In the genomic region with DNA sequence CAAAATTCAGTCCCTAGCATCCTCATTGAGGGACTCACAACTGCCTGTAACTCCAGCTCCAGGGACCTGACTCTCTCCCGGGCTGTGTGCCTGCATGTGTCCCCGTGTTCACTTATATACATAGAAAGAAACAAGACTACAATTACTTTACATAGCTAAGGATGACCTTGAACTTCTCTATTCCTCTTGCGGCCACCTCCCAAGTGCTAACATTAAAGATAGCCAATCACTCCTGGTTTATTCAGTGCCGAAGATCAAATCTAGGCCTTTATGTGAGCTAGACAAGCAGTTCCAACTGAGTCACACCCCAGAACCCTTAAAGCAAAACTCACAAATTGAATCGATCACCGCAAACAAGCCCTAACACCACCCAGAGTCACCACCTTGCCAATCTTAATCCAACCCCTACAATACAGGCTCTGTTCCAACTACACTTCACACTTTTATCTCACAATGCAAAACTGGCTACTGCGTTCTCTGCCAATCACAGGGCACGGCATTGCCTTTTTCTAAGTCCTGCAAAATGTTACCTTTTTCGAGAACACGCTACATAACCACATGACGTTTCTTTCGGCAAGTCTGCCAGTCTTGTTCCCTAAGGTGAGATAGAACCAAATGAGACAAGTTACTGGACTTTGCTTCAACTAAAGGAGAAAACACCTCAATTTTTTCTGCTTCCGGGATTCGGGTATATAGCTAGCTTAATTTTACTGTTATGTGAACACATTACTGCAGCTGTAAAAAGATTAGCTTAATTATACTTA, we compare ENCODE assay signal across 7 mouse cellular contexts. TPM values are rescaled to one million over a fixed set of nuclear protein-coding genes. Genes with fewer than 3 reads are reported as not detected.
DNase-seq lines count a peak whose midpoint lies in the region; ATAC-seq and TF ChIP-seq lines count a peak whose summit lies in the region.

No protein-coding gene starts in this region.

- no peaks in the 10 kb centered on the region for H3K27me3 ChIP-seq in thymus, adult 2 months (ENCODE audit: control insufficient read depth, insufficient read depth, low read length)
- no peaks in the 10 kb centered on the region for H3K27me3 ChIP-seq in forebrain, embryonic 16.5 days (replicated peaks; ENCODE audit: control insufficient read depth, insufficient read depth, low read length)
- H3K27me3 ChIP-seq in liver, embryonic 12.5 days (replicated peaks), result no peaks in the 10 kb centered on the region

- H3K4me3 ChIP-seq in thymus, adult 2 months (ENCODE audit: control insufficient read depth, insufficient read depth, low read length), result peak overlapping the region; percentile 93
- H3K4me3 ChIP-seq in forebrain, embryonic 16.5 days (replicated peaks; ENCODE audit: low read length), result peak overlapping the region; percentile 84
- peak overlapping the region; percentile 84 for H3K4me3 ChIP-seq in liver, embryonic 12.5 days

- DNase-seq in thymus, adult 2 months, result no peak
- no peak for DNase-seq in thymus, postnatal 0 days (ENCODE audit: low spot score)
- no peak for DNase-seq in retina, postnatal 1 day
- DNase-seq in thymus, postnatal 25 days, result no peak
- no peak for DNase-seq in retina, embryonic 14.5 days (ENCODE audit: low spot score)

- no peak overlapping the region for H3K27ac ChIP-seq in thymus, adult 2 months (ENCODE audit: control insufficient read depth, insufficient read depth, low read length)
- no peak overlapping the region for H3K27ac ChIP-seq in forebrain, embryonic 16.5 days (ENCODE audit: low read length)
- peak overlapping the region; percentile 72 for H3K27ac ChIP-seq in liver, embryonic 12.5 days

- WGBS in thymus, adult 2 months, result 59% methylated on average over 14 of the region's 14 CpGs
- 69% methylated on average over 14 of the region's 14 CpGs for WGBS in forebrain, embryonic 16.5 days
- WGBS in liver, embryonic 12.5 days (ENCODE audit: insufficient replicate concordance), result 28% methylated on average over 14 of the region's 14 CpGs

- no peak for ATAC-seq in forebrain, embryonic 16.5 days
- ATAC-seq in liver, embryonic 12.5 days, result no peak

- peak overlapping the region; percentile 58; the same call in 1 of the 2 replicates for H3K9ac ChIP-seq in forebrain, embryonic 16.5 days (replicated peaks; ENCODE audit: low read depth, low read length)
- H3K9ac ChIP-seq in liver, embryonic 12.5 days, result peak overlapping the region; percentile 76

- H3K4me1 ChIP-seq in thymus, adult 2 months (replicated peaks; ENCODE audit: control insufficient read depth, insufficient read depth, low read length), result peaks cover 17% of the 10 kb centered on the region
- H3K4me1 ChIP-seq in forebrain, embryonic 16.5 days (replicated peaks; ENCODE audit: control insufficient read depth, insufficient read depth, low read length), result peaks cover 26% of the 10 kb centered on the region
- peaks cover 51% of the 10 kb centered on the region for H3K4me1 ChIP-seq in liver, embryonic 12.5 days

- peak overlapping the region; percentile 61 for H3K4me2 ChIP-seq in forebrain, embryonic 16.5 days (ENCODE audit: low read length)
- H3K4me2 ChIP-seq in liver, embryonic 12.5 days, result peak overlapping the region; percentile 79

- no peaks in the 10 kb centered on the region for H3K9me3 ChIP-seq in forebrain, embryonic 16.5 days (ENCODE audit: control insufficient read depth, low read length)
- no peaks in the 10 kb centered on the region for H3K9me3 ChIP-seq in liver, embryonic 12.5 days (replicated peaks)

- peaks cover 25% of the 10 kb centered on the region for H3K36me3 ChIP-seq in thymus, adult 2 months (ENCODE audit: control insufficient read depth, insufficient read depth, low read length)
- H3K36me3 ChIP-seq in forebrain, embryonic 16.5 days (ENCODE audit: control insufficient read depth, insufficient read depth), result peaks cover 22% of the 10 kb centered on the region
- peaks cover 50% of the 10 kb centered on the region for H3K36me3 ChIP-seq in liver, embryonic 12.5 days

- TF ChIP-seq POLR2A in thymus, adult 2 months (IDR thresholded peaks at IDR 0.05; ENCODE audit: control insufficient read depth, extremely low read depth, insufficient read depth, low read length, poor library complexity), result no peak

- TF ChIP-seq CTCF in thymus, adult 2 months (IDR thresholded peaks at IDR 0.05; ENCODE audit: borderline replicate concordance, control insufficient read depth, extremely low read depth, insufficient read depth, low read length, poor library complexity), result no peak

RNA-seq across cellular contexts. Expression of gene Tbrg4, which starts 1.1 kb away (rescaled TPM):
- polyA plus RNA-seq in thymus, adult 2 months (2012; rRNA removed), result 190 and 191 TPM in 2 replicates
- 41.6 and 43.4 TPM in 2 replicates for polyA plus RNA-seq in thymus, postnatal 0 days (2015; fragmentation: Nextera tagmentation; extraction: Ambion mirVana)
- 28.2 and 32.2 TPM in 2 replicates for polyA plus RNA-seq in forebrain, embryonic 16.5 days (2015; fragmentation: Nextera tagmentation; extraction: Ambion mirVana)
- 69.3 TPM in 2 replicates for polyA plus RNA-seq in liver, embryonic 12.5 days (2016; fragmentation: Nextera tagmentation; extraction: Ambion mirVana)

RNA-seq across cellular contexts. Expression of gene Wap, which starts 13.6 kb away (rescaled TPM):
- 0.56 and 1.2 TPM in 2 replicates for polyA plus RNA-seq in thymus, adult 2 months (2012; rRNA removed)
- polyA plus RNA-seq in thymus, postnatal 0 days (2015; fragmentation: Nextera tagmentation; extraction: Ambion mirVana), result 0.29 and 0.53 TPM in 2 replicates
- polyA plus RNA-seq in forebrain, embryonic 16.5 days (2015; fragmentation: Nextera tagmentation; extraction: Ambion mirVana), result not detected in 2 replicates
- polyA plus RNA-seq in liver, embryonic 12.5 days (2016; fragmentation: Nextera tagmentation; extraction: Ambion mirVana), result not detected in 2 replicates

RNA-seq across cellular contexts. Expression of gene Nacad, which starts 18.9 kb away (rescaled TPM):
- polyA plus RNA-seq in thymus, adult 2 months (2012; rRNA removed), result 0.33 and 0.36 TPM in 2 replicates
- 0.26 and 0.33 TPM in 2 replicates for polyA plus RNA-seq in thymus, postnatal 0 days (2015; fragmentation: Nextera tagmentation; extraction: Ambion mirVana)
- polyA plus RNA-seq in forebrain, embryonic 16.5 days (2015; fragmentation: Nextera tagmentation; extraction: Ambion mirVana), result 62.5 and 71.1 TPM in 2 replicates
- 6.4 and 7.5 TPM in 2 replicates for polyA plus RNA-seq in liver, embryonic 12.5 days (2016; fragmentation: Nextera tagmentation; extraction: Ambion mirVana)

RNA-seq across cellular contexts. Expression of gene Ramp3, which starts 33.5 kb away (rescaled TPM):
- polyA plus RNA-seq in thymus, adult 2 months (2012; rRNA removed), result 7.8 and 9.0 TPM in 2 replicates
- 14.8 and 18.4 TPM in 2 replicates for polyA plus RNA-seq in thymus, postnatal 0 days (2015; fragmentation: Nextera tagmentation; extraction: Ambion mirVana)
- polyA plus RNA-seq in forebrain, embryonic 16.5 days (2015; fragmentation: Nextera tagmentation; extraction: Ambion mirVana), result 7.9 and 8.1 TPM in 2 replicates
- polyA plus RNA-seq in liver, embryonic 12.5 days (2016; fragmentation: Nextera tagmentation; extraction: Ambion mirVana), result 0.23 and 0.49 TPM in 2 replicates
